Mouse (Mus musculus) kidney, adult 9 months (tissue): ENCODE results near the gene Ulk4.

Experiments used
- DNase-seq: peaks from one replicate; pipeline ENCODE4 v3.0.0; 2022

Gene Ulk4

DNA sequence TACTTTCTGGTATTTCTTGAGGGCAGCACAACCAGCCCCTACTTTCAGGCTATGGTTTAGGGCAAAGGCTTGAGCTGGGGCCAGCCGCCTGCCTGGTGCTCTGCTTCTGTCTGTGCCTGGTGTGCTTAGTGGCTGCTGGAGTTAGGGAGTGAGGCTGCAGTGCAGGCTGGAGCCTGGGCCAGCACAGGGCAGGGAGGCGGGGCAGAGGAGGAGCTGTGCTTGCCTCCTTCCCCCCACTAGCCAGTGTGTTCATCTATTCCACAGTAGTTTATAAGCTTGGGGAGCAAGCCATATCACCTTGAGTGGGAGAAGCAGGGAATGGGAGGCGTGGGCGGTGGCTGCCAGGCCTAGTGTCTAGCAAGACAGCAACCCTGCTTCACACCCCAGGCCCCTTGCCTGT lies 313.9 kb downstream of the Ulk4 start:
- peak; percentile 34 for DNase-seq

DNA sequence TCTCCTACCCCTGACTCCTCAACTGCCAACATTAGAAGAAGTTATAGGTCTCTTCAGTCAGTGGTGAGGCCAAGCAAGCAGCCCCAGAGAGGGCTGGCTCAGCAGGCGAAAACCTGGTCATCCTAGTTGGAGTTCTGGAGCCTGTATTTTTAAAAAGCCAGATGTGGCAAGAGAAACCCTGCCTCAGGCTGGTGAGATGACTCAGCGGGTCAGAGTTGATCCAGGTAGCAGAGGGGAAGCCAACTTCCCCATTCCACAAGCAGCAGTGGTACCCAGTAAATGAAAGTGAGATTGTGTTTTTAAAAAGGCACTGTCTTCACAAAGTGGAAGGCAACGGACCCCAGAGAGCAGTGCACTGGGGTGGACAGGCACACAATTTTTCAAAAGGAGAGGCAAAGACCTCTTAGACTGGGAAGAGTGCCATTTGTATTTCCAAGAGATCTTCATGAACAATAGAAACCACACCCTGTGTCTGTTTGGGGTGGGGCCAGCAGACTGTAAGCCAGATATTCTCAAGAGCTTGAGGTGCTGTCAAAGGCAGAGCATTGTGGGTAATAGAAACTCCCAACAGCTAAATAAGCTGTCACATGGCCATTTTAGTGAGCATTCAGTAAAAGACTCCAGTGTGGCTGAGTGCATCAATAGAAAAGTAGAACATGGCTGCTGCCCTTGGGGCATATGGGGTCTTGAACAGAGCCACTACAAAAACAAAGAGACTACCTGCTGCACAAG lies 314.9 kb downstream of the Ulk4 start:
- peak; percentile 73 for DNase-seq

DNA sequence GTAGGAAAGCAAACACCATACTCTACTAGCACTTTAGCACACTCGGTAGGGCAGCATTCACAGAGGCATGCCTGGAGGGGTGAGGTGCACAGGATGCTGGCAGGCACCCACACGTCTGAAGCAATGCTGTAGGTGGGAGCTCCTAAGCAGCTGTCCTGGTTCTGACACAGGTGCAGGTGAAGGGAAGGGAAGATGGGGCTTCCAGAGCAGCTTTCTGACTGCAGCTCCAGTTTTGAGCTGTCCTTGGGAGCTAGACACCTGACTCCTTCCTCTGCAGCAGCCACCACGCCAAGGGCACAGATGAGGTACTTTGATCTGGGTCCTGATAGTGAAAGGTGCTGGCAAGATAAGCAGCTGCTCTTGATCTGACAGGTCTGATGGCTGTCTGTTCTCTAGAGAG lies 315.5 kb downstream of the Ulk4 start:
- no peak for DNase-seq

DNA sequence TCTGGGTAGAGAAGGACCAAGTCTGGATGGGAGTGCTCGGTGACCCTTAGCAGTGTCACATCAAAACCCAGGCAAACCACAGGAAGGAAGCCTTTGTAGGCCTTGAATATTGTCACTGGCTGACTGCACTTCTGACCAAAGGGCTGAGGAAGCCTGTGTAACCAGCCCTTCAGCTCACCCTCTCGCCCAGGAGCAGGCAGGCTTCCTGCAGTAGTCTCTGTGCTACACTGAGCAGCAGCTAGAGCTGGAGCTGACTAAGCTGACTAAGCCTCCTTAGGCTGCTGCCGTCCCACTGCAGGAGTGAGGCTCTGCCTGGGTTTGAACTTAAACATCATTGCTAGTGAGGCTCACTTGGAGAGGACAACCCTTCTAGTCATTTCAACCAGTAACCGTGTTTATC lies 316.4 kb downstream of the Ulk4 start:
- no peak for DNase-seq

DNA sequence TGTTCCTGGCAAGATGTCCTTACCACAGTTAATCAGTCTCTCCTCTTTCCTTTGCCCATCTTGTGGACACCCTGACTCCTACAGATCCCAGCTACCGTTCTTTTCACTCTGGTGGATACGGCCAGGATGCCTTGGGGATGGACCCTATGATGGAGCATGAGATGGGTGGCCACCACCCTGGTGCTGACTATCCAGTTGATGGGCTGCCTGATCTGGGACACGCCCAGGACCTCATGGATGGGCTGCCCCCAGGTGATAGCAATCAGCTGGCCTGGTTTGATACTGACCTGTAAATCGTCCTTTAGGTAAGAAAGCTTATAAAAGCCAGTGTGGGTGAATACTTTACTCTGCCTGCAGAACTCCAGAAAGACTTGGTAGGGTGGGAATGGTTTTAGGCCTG lies 317.8 kb downstream of the Ulk4 start:
- DNase-seq, result no peak

DNA sequence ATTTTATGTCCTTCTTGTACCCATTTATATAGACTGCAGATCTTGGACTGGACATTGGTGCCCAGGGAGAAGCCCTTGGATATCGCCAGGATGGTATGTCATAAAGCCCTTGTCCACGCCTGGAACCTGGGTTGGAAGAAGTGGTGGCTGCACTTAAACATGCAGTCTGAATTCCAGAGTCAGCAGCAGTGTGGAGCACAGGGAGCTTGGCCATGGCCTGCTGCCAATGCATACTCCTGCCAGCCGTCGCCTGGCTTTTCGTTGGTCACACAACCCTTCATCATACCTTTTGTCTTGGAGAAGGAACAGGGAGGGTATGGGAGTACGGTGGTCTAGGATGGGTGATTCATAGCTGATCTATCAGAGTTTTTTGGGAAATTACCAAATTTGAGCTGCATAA lies 318.4 kb downstream of the Ulk4 start:
- no peak for DNase-seq

DNA sequence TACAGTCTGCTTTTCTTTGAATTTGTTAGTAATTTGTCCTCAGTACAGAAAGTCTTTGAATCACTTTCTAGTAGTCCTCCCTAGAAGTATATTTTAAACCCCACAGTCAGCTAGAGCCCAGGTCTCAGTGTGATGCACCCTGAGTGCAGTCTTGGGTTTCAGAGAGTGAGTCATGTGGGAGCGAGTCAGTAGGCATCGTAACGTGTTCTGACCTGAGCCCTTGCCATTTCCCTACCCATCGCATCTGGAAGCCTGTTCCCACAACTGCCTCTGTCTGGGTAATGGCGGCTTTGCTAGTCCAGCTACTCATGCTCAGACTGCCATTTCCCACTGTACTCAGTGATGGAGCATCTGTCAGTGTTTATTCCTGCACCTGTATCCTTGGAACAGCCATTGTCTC lies 318.9 kb downstream of the Ulk4 start:
- DNase-seq, result no peak

DNA sequence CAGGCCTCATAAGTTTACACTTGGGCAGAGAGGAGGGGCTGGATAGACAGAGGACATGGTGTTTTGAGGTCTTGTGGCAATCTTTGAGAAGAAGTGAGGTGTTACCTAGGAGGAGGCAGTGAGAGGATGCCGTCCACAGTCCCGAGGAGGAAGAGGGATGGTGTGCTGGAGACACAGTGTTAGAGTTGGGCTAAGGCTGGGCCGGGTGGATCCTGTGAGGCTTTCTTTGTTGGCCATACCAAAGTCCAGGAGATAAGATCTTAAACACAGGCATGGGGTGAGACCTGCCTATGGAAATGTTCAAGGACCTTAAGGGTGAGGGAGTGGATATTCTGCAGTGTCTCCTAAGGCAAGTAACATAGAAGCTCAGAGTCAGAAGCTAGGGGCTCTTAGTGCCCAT lies 325.1 kb downstream of the Ulk4 start:
- no peak for DNase-seq

DNA sequence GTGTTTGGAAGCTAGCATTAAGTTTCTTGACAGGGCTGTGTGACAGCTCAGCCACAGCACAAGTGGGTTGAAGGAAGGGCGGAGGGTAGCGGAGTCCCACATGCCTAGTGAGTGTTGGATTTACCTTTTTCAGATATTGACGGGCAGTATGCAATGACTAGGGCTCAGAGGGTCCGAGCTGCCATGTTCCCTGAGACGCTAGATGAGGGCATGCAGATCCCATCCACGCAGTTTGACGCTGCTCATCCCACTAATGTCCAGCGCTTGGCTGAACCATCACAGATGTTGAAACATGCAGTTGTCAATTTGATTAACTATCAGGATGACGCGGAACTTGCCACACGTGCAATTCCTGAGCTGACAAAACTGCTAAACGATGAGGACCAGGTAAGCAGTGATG lies 326.2 kb downstream of the Ulk4 start:
- DNase-seq, result no peak

DNA sequence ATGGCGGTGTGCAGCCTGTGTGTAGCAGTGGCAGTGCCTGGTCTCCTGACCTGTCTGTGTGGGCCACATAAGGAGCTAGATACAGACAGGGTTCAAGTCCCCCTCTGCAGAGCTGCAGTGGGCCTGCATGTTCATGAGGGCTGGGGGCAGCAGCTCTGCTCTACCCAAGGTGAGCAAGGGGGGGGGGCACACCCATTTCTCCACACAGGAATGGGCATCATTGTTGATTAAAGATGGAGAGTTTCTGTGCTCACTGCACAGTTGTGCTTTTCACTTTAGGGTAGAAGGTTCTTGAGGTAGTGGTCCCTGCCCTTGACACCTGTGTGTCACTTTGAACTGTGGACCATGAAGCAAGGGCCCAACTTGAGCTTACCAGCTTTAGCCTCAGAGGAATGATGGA lies 328.2 kb downstream of the Ulk4 start:
- DNase-seq, result no peak

DNA sequence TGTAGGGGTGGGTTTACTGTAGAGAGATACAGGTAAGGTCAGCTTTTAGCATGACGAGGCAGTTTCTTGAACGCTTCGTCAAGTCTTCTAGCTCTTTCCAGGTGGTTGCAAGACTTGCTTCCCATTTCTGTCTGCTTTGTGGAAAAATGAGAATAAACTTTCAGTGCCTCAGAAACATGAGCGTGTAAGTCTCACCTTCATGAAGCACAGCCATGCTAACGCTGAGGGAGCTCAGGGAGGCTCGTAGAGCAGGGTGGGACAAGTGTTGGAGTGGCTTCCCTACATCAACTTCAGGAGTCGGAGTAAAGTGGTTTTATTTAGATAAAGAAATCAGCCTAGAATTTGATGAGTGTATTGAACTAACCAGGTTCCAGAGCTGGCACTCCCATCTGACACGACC lies 330.9 kb downstream of the Ulk4 start:
- DNase-seq, result no peak

DNA sequence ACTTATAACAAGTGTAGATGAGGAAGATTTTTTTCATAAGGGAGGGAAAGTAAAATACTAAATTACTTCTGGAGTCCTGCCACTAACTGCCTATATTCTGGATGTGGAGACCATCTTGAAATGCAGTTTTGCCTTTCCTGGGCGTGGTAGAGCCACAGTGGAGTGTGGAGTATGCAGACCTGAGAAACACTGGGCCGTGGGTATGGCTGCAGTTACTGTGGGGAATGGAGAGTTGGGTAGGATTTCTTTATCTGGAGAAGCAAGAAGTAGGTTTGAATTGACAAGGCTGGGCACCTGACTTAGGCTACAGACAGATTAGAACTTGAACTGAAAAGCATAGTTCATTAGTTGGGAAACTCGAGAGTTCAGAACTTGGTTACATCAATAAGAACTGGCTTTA lies 332.8 kb downstream of the Ulk4 start:
- no peak for DNase-seq

DNA sequence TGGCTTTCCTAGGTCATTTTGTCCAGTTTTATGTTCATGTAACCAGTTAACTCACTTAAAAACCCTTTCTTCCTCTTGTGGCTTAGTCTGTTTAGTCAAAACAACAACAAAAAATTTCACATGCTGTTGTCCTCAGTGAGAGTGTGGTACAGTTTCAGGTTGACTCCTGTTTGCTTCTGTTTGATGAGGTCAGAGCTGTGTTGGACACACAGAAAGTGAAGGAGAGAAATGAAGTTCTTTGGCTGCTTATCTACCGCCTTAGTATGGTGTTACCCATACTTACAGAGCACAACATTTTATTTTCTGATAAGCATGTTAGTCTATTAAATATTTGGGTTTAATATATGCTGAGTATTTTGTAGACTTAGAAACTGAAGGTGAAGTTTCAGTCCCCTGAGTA lies 333.2 kb downstream of the Ulk4 start:
- DNase-seq, result no peak

DNA sequence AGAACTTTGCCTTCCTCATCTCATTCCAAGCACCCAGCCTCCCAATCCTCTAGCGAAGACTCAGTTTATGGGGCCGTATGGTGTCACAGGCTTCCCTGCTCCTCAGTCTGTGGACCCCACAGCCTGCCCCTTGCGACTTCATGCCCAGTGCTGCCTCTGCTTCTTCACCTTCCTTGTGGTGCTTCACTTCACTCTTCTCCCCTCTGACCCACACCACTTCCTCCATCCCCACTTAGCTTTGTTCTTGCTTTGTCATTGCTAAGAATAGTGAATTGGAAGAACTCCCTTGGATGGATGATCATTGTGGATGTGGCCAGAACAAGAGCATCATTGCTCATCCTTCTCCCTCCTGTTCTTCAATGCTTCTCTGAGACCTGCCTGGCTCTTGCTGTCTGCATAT lies 336.1 kb downstream of the Ulk4 start:
- DNase-seq, result no peak

DNA sequence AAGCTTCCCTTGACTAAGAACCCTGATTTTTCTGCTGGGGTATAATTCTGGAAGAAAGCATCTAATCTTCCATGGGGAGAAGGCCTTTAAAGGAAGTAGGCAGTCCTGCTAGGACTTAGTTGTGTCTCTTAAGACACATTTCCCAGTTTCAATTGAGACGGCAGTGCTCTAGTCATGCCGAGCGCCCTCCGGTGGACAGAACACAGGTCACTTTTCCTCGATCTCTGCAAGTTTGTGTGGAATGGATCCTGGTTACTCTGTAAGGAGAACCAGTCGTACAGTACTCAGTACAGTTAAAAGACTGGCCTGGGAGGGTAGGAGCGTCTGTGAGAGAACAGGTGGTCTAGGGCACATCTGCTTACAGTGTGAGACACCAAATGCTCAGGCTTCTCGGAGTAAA lies 340.6 kb downstream of the Ulk4 start:
- peak; percentile 81 for DNase-seq

DNA sequence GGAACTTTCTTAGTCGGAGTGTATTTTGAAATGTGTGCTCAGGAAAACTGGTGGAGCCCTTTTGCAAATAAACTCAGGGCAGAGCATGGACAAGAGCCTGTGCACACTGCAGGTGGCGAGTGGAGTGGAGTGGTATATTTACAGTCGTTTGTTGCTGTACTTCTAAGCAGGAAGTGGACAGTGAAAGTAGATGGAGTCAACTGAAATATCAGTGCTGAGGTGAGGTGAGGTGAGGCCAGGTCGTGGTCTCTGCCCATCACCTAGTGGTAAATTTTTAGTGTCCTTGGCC lies 341.4 kb downstream of the Ulk4 start:
- no peak for DNase-seq

DNA sequence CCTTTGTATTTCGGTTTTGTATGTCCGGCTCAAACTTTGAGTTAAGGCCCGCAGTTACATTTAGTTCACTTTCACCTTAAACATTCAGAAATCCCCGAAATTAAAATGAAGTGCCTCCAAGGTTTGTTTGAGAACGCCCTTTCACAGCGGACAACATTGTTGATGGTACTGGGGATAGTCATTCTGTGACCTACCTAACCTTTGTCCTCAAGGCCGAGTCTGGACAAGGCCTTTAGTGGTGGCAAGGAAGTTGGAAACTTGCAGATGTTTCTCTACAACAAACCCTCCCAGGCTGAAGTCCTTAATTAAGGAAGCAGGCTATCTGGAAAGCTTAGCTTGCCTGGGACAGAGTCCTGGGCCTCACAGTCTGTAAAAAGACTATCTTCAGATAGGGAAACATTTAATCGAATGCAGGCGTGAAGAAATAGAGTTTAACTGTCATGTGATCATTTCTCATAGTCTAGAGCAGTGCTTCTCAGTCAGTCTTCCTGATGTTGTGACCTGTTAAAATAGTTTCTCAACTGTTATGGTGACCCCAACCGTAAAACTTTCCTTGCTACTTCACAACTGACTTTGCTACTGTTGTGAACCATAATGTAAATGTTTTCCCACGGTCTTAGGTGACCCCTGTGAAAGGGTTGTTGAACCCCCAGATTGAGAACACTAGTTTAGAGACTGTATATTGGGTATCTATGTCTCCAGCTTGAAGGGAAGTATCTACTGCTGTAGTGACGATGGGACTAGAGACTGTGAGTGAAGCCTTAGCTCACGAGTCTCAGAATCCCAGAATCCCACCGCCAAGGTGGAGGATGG lies 342.0 kb downstream of the Ulk4 start:
- peak; percentile 65 for DNase-seq

DNA sequence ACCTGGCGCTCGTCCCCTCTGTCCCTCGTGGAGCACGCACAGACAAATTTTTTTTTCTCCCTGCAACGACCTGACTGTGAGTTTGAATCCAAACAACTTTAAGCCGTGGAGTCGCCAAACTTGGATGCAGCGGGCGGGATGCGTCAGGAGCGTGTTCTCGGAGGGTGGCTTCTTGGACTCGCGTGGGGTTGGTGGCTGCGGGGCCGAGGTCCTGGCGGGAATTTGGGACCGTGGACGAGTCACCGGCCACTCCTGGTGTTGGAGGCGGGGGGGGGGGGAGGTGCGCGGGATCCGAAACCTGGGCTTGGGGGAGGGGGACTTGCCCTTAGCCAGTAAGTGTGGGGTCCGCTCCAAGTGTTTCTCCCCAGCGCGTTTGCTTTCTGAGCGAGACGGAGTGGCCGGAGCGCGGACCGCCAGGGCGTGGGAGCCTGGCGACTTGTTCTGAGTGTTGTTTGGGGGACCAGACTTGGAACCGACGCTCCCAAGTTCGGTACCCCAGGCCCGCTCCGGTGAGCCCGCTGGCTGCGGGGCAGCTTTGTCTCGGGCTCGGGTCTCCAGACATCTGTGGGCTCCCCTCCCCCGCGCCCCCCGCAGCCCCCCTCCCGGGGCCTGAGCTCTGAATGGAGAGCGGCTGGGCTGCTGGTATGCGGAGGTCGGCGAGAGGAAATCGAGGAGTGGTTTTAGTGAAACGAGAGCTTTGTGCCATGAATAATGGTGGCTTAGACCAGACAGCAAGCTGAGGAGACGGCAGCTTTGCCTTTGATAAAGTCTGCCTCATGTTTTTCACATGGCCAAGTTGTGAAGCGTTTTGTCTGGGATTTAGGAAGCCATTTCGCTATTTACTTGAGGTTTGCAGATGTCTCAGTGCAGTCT lies 342.9 kb downstream of the Ulk4 start:
- peak; percentile 43 for DNase-seq

DNA sequence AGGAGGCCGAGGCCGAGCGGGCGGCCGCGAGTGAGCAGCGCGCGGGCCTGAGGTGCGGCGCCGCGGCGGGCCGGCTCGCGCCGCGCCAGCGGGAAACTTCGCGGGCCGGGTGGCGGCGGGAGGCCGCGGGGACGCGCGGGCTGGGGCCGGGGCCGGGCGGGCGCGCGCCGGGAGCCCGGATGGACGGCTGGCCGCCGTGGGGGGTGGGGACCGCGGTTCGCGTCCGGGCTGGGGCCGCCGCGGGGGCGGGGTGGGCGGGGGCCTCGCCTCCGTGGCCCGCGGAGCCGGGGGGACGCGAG lies 343.5 kb downstream of the Ulk4 start:
- DNase-seq, result no peak

DNA sequence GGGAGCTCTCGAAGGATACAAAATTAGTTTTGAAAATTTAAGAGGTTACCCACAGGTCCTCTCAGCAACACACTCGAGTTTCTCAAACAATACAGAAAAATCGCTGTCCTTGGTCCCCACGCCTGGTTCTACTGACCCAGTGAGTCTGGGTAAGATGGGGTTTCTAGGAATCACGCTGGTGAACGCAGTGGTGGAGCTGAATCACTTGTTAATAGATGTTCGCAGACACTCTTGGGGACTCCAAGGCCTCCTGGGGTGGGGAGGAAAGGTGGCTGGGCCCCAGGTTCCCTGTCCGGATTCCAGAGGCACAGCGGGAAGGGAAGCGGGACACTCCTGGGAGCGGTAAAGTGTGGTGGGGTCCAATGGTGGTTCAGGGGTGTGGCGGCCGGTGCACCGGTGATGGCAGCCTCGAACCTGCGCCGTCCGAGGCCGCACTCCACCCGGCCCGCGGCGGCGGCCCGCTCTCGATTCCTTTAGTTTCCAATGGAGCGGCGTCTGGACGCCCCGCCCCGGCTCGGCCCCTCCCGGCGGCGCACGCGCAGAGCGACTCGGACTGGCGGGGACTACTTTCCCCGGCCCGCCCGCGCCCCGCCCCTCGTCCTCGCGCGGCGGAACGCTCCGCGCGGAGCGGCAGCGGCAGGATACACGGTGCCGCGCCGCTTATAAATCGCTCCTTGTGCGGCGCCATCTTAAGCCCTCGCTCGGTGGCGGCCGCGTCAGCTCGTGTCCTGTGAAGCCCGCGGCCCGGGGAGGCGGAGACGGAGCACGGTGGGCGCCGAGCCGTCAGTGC lies 344.0 kb downstream of the Ulk4 start:
- peak; percentile 96 for DNase-seq

DNA sequence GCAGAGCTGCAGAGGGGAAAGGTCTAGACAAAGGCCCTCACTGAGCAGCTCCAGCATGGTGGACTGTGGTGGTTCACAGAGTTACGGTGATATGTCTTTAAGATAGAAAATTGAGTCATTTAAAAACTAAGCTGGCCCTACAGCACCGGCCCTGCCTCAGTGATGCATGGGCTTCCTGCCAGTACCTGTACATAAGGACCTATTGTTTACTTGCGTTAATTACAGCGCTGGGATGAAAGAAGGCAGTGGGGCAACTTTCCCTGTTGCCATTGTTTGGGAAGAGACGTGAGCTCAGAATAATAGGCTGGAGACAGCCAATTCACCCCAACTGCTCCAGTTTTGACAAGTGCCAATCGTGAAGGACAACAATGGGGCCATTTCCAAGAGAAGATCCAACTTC lies 344.6 kb downstream of the Ulk4 start:
- no peak for DNase-seq

DNA sequence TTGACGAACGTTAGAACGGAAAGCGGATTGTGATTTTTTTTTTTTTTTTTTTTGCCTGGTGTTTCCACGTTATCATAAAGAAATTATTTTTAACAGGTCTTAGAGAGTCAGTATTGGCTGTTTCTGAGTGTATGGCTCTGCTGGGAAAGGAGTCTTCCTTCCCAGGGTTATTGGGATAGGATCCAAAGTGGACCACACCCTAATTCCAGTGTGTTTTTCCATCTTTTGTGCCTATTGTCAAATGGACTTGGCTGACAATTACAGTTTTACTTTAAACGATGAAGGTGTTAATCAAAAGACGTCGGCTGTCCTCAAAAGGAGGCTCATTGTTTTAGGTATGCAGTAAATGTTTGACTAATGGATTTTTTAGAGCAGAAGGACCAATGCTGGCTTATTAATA lies 346.2 kb downstream of the Ulk4 start:
- DNase-seq, result no peak

DNA sequence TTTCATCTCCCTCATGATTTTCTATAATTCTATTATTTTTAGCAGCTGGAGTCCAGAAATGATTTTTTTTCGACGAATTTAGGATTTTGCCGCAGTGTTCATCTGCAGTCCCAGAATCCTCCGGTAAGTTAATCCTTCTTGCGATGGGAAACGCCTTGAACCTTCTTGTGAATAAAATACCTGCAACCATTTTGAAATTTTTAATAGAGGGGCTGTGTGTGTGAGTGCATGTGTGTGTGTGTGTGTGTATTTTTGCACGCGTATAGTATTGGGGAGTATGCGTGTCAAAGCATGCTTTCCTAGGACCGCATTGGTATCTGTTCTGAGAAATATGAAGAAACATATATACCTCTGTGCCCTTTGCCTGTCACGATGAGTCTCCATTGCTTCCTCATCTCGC lies 347.0 kb downstream of the Ulk4 start:
- DNase-seq, result no peak
